Mouse (Mus musculus) cerebellum, adult 2 months (tissue): ENCODE measurements at regions not wholly inside any gene's neighbourhood (a gene's known extent, or its start where the extent isn't known, plus 50 kb on each side); places are given as distances from the start of the nearest gene placed in this dataset.
"Not testable (repeated sequence)": the region's sequence is repeated elsewhere in the genome, so short reads cannot be mapped to it uniquely, and the experiment has no call there.

ENCODE experiments used
- CTCF ChIP-seq: fragments of 200-500 bp; IDR thresholded peaks from 2 replicates; pipeline ENCODE4 v1.5.1; 2011; ENCODE audit warnings: low read depth, mild to moderate bottlenecking, control low read depth, low read length, moderate library complexity, borderline replicate concordance; ENCODE audit not compliant: insufficient read depth
- POLR2A ChIP-seq: fragments of 200-500 bp; IDR thresholded peaks from 2 replicates; pipeline ENCODE4 v1.6.1; 2011; ENCODE audit warnings: low read length, control low read depth, borderline replicate concordance; ENCODE audit not compliant: insufficient read depth

DNA sequence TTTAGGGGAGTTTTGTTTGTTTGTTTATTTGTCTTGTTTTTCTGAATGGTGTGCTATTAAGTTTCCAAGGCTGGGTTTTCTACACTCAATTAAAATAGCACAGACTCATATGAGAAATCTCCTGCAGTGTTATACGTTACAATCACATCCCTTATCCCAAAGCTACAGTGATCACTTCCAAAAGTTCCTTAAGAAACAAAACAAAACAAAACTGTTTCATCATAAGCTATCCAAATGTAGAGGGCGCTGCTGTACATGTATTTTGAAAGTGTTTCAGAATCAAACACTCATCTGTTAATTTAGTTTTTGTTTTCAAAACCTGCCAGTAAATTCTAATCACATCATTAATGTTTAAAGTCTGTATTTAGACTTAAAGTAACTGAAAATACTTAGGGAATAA, 233.7 kb upstream of the Zic4 start:
- TF ChIP-seq POLR2A, CTCF: not testable (repeated sequence)
